Mouse (Mus musculus): ENCODE data around the gene Bcar1. TPM values are rescaled to one million over a fixed set of nuclear protein-coding genes. Genes with fewer than 3 reads are reported as not detected.

Gene Bcar1
- total RNA-seq, 1 experiment: 72.6 TPM

DNA sequence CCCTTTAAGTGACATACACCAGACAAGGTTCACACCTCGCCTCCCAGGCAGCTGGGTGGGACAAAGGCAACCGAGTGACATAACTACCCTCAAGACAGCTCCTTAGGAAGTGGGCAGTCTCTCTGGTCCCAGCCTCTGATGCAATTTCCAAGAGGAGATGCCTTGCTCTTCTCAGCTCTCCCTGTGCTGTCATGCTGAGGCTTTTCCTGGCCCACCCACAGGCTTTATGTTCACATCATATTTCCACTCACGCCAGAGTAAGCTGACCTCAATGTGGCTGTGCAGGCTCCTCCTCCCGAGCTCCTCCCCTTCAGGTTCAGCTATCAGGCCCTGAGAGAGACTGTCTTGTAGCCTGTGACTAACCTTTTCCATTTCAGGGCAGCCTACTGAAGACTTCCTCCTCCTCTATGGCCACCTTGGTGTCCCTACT lies 23.5 kb downstream of the Bcar1 start:
- TF ChIP-seq ZC3H11A (IDR thresholded peaks at IDR 0.05; ENCODE audit: borderline replicate concordance, low read depth, low read length) (no peak), CHD2 (IDR thresholded peaks at IDR 0.05; ENCODE audit: low read depth, low read length) (no peak), ZNF384 (IDR thresholded peaks at IDR 0.05; ENCODE audit: low read depth, low read length) (no peak), MAFK (IDR thresholded peaks at IDR 0.05; ENCODE audit: insufficient read depth, low read depth, low read length) (no peak), HCFC1 (IDR thresholded peaks at IDR 0.05; ENCODE audit: borderline replicate concordance, insufficient read depth, low read length) (no peak)
- Histone ChIP-seq H3K36me3 (ENCODE audit: control insufficient read depth, insufficient read depth, low read length, poor library complexity, severe bottlenecking) (peaks cover 36% of the 10 kb centered on the region), H3K4me3 (ENCODE audit: insufficient read depth in 1 of 2, low read depth in 1 of 2, low read length in 2 of 2, poor library complexity in 1 of 2, severe bottlenecking in 1 of 2) (no peak overlapping the region), H3K9me3 (ENCODE audit: control insufficient read depth, insufficient read depth, low read depth, low read length) (no peaks in the 10 kb centered on the region), H3K9ac (ENCODE audit: insufficient read depth, low read depth, low read length, poor library complexity, severe bottlenecking) (no peak overlapping the region), H3K4me1 (ENCODE audit: control insufficient read depth in 2 of 2, insufficient read depth in 2 of 2, low read length in 2 of 2, poor library complexity in 1 of 2) (peaks cover 9 to 12% of the 10 kb centered on the region in 2 experiments; a peak in 2 of 4 replicates), H3K27ac (ENCODE audit: insufficient read depth, low read depth, low read length, poor library complexity, severe bottlenecking) (no peak overlapping the region)
- DNase-seq (ENCODE audit: low read depth, low spot score): no peak
- in situ Hi-C loops (cut with MboI; ENCODE audit: low sequenced_read_pairs in 2 of 2, unreplicated experiment in 2 of 2): no loop called here

DNA sequence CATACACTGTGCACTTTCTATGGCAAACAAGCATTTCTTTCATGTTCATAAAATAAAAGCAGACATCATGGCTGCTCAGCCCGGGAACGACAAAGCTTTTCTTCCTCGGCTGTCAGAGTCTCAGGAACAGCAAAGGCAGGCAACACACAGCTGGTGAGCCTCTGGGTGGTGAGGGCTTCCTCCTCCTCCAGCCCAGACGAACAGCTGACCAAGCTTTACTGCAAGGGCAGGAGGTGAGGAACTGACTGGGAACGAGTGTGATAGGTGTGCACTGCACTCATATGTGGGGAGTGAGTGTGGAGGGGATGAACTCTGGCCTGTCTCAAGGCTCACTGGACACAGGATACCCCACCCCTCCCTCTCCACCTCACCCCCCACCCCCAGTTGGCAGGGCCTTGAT lies 24.7 kb downstream of the Bcar1 start:
- Histone ChIP-seq H3K4me3 (ENCODE audit: insufficient read depth in 1 of 2, low read depth in 1 of 2, low read length in 2 of 2, poor library complexity in 1 of 2, severe bottlenecking in 1 of 2) (no peak overlapping the region), H3K36me3 (ENCODE audit: control insufficient read depth, insufficient read depth, low read length, poor library complexity, severe bottlenecking) (peaks cover 45% of the 10 kb centered on the region), H3K4me1 (ENCODE audit: control insufficient read depth in 2 of 2, insufficient read depth in 2 of 2, low read length in 2 of 2, poor library complexity in 1 of 2) (peaks cover 6 to 10% of the 10 kb centered on the region in 2 experiments; a peak in 2 of 4 replicates), H3K9ac (ENCODE audit: insufficient read depth, low read depth, low read length, poor library complexity, severe bottlenecking) (no peak overlapping the region), H3K27ac (ENCODE audit: insufficient read depth, low read depth, low read length, poor library complexity, severe bottlenecking) (no peak overlapping the region), H3K9me3 (ENCODE audit: control insufficient read depth, insufficient read depth, low read depth, low read length) (no peaks in the 10 kb centered on the region)
- in situ Hi-C loops (cut with MboI; ENCODE audit: low sequenced_read_pairs in 2 of 2, unreplicated experiment in 2 of 2): no loop called here
- TF ChIP-seq MAFK (IDR thresholded peaks at IDR 0.05; ENCODE audit: insufficient read depth, low read depth, low read length) (no peak), ZC3H11A (IDR thresholded peaks at IDR 0.05; ENCODE audit: borderline replicate concordance, low read depth, low read length) (no peak), CHD2 (IDR thresholded peaks at IDR 0.05; ENCODE audit: low read depth, low read length) (no peak), ZNF384 (IDR thresholded peaks at IDR 0.05; ENCODE audit: low read depth, low read length) (no peak), HCFC1 (IDR thresholded peaks at IDR 0.05; ENCODE audit: borderline replicate concordance, insufficient read depth, low read length) (no peak)
- DNase-seq (ENCODE audit: low read depth, low spot score): no peak

DNA sequence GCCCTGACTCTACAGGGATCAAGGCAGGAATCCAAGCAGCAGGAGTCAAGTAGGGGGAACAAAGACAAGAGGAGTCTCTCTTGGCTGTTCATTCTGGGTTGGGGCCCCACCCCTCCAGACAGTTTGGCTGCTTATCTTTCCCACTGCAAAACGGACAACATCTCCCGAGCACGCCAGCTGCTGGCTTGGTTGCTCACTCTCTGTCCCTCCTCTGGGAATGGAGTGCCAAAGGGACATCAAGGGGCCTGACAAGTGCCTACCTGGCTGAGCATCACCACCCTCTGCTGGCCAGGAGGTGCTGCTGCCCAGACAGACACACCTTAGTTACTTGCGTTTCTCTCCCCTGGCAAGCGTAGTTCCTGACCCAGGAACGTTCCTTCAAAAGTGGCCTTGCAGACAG lies 25.7 kb downstream of the Bcar1 start:
- no peak for TF ChIP-seq ZC3H11A (IDR thresholded peaks at IDR 0.05; ENCODE audit: borderline replicate concordance, low read depth, low read length)
- no peak for TF ChIP-seq CHD2 (IDR thresholded peaks at IDR 0.05; ENCODE audit: low read depth, low read length)
- TF ChIP-seq HCFC1 (IDR thresholded peaks at IDR 0.05; ENCODE audit: borderline replicate concordance, insufficient read depth, low read length): no peak
- TF ChIP-seq ZNF384 (IDR thresholded peaks at IDR 0.05; ENCODE audit: low read depth, low read length): no peak
- H3K36me3 ChIP-seq (ENCODE audit: control insufficient read depth, insufficient read depth, low read length, poor library complexity, severe bottlenecking): peaks cover 56% of the 10 kb centered on the region
- H3K4me3 ChIP-seq (ENCODE audit: insufficient read depth in 1 of 2, low read depth in 1 of 2, low read length in 2 of 2, poor library complexity in 1 of 2, severe bottlenecking in 1 of 2): no peak overlapping the region
- H3K9me3 ChIP-seq (ENCODE audit: control insufficient read depth, insufficient read depth, low read depth, low read length): no peaks in the 10 kb centered on the region
- H3K4me1 ChIP-seq (ENCODE audit: control insufficient read depth in 2 of 2, insufficient read depth in 2 of 2, low read length in 2 of 2, poor library complexity in 1 of 2): peaks cover 6 to 13% of the 10 kb centered on the region in 2 experiments; a peak in 2 of 4 replicates
- DNase-seq (ENCODE audit: low read depth, low spot score): no peak
- no peak overlapping the region for H3K9ac ChIP-seq (ENCODE audit: insufficient read depth, low read depth, low read length, poor library complexity, severe bottlenecking)
- in situ Hi-C loops (cut with MboI; ENCODE audit: low sequenced_read_pairs in 2 of 2, unreplicated experiment in 2 of 2): no loop called here
- no peak overlapping the region for H3K27ac ChIP-seq (ENCODE audit: insufficient read depth, low read depth, low read length, poor library complexity, severe bottlenecking)

DNA sequence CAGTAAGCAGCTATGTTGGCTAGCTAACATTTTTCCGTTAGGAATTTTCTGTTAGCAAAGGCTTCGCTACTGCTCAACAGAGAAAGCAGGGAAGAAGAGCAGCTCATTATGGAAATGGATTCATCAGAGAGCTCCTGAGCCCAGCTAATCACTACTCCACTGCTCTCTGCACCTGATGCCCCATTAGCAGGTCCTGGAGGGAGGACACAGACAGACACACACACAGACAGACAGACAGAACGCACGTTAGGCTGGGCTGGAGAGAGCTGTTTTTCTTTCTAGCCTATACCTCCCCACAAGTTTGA lies 26.2 kb downstream of the Bcar1 start:
- in situ Hi-C loops (cut with MboI; ENCODE audit: low sequenced_read_pairs in 2 of 2, unreplicated experiment in 2 of 2): no loop called here

More for the DNA sequence above, 26.2 kb downstream of the Bcar1 start:
- peaks cover 56% of the 10 kb centered on the region for H3K36me3 ChIP-seq (ENCODE audit: control insufficient read depth, insufficient read depth, low read length, poor library complexity, severe bottlenecking)
- no peak for DNase-seq (ENCODE audit: low read depth, low spot score)
- no peak overlapping the region for H3K4me3 ChIP-seq (ENCODE audit: insufficient read depth in 1 of 2, low read depth in 1 of 2, low read length in 2 of 2, poor library complexity in 1 of 2, severe bottlenecking in 1 of 2)
- no peak for TF ChIP-seq HCFC1 (IDR thresholded peaks at IDR 0.05; ENCODE audit: borderline replicate concordance, insufficient read depth, low read length)
- TF ChIP-seq ZNF384 (IDR thresholded peaks at IDR 0.05; ENCODE audit: low read depth, low read length): no peak
- 0 out of 2 replicates have a peak overlapping the region, but pooled peaks have one; percentile 0 for H3K9ac ChIP-seq (ENCODE audit: insufficient read depth, low read depth, low read length, poor library complexity, severe bottlenecking)
- H3K27ac ChIP-seq (ENCODE audit: insufficient read depth, low read depth, low read length, poor library complexity, severe bottlenecking): no peak overlapping the region
- H3K4me1 ChIP-seq (ENCODE audit: control insufficient read depth in 2 of 2, insufficient read depth in 2 of 2, low read length in 2 of 2, poor library complexity in 1 of 2): peaks cover 6 to 13% of the 10 kb centered on the region in 2 experiments; a peak in 2 of 4 replicates
- no peaks in the 10 kb centered on the region for H3K9me3 ChIP-seq (ENCODE audit: control insufficient read depth, insufficient read depth, low read depth, low read length)

Measured in ES-E14 (cell line).